Mouse (Mus musculus) heart, postnatal 0 days (tissue): ENCODE measurements around the gene Osbpl2.

ENCODE experiments used
- CTCF ChIP-seq: IDR thresholded peaks from 2 replicates; pipeline ENCODE4 v1.5.1; 2016; ENCODE audit warnings: antibody characterized with exemption, control low read depth, low read depth
- EP300 ChIP-seq: IDR thresholded peaks from 2 replicates; pipeline ENCODE4 v1.6.1; 2016; ENCODE audit warnings: antibody characterized with exemption, low read depth

- TF ChIP-seq CTCF (no peak), EP300 (no peak)
Measured at GRCm38 (mm10) chr2:180118661-180119438, at the start of gene Osbpl2.
